Mouse (Mus musculus): ENCODE measurements around the gene Ccdc69.
A peak's percentile ranks its signal among the peaks of the same experiment; 100 is the strongest.
"Not testable (repeated sequence)": the region's sequence is repeated elsewhere in the genome, so short reads cannot be mapped to it uniquely, and the experiment has no call there.

The Ccdc69 gene

DNA sequence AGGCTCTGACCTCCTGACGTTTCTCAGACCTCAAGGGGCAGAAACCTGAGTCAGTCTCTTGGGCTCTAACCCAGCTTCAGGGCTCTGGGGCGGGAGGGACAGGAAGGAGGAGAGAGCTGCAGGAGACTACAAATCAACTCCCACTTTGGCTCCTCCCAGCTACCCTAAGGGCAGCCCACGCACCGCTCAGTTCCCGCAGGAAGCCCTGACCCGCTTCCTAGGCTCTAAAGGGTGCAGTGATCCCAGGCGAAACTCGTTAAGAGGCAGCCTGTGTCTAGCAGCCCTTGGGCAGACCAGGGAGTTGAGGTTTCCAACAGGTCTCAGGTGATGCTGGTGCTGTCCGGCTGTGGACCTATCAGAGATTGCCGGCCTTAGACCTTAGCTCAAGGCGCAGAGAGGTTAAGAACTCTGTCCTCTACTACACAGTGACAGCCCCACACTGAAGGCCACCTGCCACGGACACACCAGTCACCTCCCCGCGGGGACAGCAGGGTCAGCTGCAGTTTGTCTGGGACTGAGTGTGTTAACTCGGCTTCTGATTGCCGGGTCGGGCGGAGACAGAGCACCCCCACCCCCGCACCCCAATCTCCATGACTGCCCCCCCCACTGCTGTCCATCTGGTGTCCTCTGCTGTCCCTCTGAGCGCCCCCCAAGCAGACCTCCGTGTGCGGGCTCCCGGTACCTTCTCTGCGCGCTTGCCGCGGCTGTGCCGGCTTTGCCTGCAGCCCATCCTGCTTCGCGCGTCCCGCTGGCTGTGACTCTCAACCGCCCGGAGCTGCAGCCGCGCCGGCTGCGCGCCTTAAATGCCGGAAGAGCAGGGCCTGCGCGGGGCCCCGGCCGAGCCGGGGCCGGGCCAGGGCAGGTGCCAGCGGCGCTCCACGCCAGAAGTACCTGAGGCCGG is at the start of gene Ccdc69:
Gene Ccdc69 (minus strand): TSS at position 801 of the 901 bp plus-strand sequence.
- DNase-seq (ENCODE audit: low read depth), result peak; percentile 89

DNA sequence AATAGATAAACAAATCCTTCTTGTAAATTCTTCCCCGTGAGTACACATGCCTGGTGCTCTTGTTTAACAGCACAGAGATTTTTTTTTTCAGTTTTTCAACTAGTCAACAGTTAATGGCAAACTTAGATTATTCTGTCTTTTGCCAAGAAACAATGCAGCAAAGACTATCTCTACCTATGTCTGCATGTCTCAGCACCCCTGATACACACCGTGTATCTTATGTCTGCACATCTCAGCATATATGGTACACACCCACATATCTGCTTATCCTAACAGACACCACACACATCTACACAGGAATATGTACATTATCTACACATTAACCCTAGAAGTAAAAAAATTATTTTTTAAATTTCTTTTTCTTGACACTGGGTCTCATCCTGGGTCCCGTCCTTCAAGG is 48.7 kb upstream of the Ccdc69 start:
- no peak for DNase-seq (ENCODE audit: low read depth)

DNA sequence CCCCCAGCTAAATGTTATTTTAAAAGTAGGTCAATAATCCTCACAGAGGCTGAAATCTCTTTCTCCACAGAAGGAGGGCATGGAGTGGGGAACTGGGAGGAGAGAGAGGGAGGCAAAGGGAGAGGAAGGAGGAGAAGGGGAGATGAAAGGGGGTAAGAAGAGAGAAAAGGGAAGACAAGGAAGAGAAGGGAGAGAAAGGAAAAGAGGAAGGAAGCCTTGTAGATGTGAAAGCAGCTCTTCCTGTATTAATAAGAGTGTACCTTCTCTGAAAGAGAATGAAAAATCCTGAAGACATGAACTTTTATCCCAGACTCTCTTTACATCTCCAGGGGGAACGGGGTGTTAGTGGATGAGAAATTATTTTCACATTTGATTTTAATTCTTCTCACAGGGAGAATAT is 43.5 kb upstream of the Ccdc69 start:
- DNase-seq (ENCODE audit: low read depth), result no peak

- DNase-seq (ENCODE audit: low read depth), result peak; percentile 88
These were observed 42.9 kb upstream of the Ccdc69 start for GRCm38 (mm10) chr11:55120821-55121271.

DNA sequence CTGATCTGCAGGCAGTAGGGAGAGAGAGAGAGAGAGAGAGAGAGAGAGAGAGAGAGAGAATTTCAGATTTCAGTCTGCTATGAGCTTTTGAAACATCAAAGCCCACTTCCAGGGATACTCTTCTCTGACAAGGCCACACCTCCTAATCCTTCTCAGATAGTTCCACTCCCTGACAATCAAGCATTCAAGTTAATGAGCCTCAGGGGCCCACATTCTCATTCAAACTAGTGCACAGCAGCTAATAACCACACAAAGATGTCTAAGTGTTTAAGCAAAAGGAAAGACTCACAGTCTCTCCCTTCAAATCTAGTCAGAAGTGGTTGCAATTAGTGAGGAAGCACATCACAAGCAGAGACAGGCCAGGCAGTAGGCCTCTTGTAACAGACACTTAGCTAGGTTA is 42.3 kb upstream of the Ccdc69 start:
- no peak for DNase-seq (ENCODE audit: low read depth)

DNA sequence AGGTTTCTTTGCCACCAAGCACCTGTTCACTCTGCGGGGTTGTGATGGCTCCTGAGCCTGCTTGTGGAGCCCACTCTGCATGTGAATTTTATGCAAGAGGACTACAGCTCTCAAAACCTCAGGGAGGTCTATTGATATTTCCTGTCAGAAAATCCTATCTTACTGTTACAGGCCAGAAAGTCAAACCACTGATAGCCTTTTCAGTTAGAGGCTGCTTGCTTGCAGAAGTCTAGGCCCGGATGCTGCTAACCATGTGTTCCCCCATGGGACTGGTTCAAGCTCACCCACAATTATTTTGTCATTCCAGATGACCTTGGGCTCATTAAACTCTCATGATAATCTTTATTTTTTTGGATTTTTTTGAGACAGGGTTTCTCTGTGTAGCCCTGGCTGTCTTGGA is 39.1 kb upstream of the Ccdc69 start:
- no peak for DNase-seq (ENCODE audit: low read depth)

- no peak for DNase-seq (ENCODE audit: low read depth)
These were observed 38.1 kb upstream of the Ccdc69 start for GRCm38 (mm10) chr11:55116004-55116403.

DNA sequence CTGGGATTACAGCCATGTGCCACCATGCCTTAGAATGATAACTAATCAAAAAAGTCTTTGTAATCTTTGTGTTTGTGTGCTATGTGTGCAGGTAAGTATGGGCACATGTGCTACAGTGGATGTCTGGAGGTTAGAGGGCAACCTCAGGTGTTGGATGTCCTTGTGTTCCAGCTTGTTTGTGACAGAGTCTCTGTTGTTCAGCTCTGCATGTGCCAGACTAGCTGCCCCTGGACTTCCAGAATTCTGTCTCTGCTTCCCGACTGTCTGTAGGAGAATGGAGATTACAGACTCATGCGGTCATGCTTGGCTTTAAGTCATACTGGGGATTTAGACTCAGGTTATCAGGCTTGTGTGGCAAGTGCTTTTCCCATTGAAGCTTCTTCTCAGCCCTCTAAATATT is 36.4 kb upstream of the Ccdc69 start:
- peak; percentile 39 for DNase-seq (ENCODE audit: low read depth)

DNA sequence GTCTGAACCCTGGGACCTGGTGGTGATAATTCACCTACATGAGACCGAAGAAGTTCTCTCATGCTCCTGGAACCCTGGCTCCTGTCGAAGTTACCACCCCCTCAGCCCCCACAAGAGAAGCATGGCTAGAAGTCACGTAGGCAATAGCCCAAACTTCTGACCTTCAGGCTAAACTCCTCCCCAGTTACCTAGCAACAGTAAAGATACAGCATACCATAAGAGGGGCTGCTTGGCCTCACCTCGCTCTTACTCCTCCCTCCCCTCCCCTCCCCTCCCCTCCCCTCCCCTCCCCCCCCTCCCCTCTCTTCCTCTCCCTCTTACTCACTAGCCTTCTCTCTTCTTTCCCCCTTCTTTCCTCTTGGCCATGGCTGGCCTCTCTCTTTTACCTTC is 35.9 kb upstream of the Ccdc69 start:
- DNase-seq (ENCODE audit: low read depth), result not testable (repeated sequence)

- DNase-seq (ENCODE audit: low read depth), result peak; percentile 76
These were observed 35.4 kb upstream of the Ccdc69 start for GRCm38 (mm10) chr11:55113209-55113860.

- DNase-seq (ENCODE audit: low read depth), result no peak
These were observed 32.7 kb upstream of the Ccdc69 start for GRCm38 (mm10) chr11:55110566-55111169.

DNA sequence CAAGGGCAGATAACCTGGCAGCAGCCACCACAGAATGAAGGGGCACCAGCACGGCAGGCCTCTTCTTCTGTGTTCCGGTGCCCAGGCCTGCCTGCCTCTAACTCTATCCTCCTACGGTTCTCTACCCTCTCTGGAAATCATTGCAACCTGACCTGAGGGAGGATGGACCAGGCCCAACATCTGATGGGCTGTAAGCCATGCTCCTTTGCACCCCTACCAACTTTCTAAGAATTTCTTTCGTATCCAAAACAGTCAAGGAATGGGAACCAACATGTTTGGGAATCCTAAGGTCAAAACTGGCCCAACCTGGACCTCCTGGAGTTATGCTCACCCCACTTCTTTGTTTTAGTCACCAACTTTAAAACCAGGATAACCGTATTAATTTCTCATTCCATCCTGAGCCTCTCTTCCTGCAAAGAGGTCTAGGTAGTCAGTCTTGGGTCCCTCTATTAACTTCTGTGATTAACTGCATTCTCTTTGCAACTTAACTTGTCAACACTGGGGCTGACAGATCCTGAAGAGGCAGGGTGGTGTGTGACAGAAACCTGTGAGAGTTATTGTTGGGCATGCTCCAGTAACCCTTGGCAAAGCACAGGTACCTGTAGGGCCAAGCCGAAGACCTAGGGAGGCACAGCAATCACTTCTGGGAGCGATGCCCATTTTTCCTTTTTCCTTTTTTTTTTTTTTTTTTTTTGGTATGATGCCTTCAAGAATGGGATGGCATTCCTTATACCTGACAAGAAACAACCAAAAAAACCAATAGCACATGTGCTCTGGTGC is 31.8 kb upstream of the Ccdc69 start:
- no peak for DNase-seq (ENCODE audit: low read depth)

- DNase-seq (ENCODE audit: low read depth), result no peak
These were observed 28.7 kb upstream of the Ccdc69 start for GRCm38 (mm10) chr11:55106636-55107035.

- DNase-seq (ENCODE audit: low read depth), result no peak
These were observed 27.5 kb upstream of the Ccdc69 start for GRCm38 (mm10) chr11:55105389-55105788.

DNA sequence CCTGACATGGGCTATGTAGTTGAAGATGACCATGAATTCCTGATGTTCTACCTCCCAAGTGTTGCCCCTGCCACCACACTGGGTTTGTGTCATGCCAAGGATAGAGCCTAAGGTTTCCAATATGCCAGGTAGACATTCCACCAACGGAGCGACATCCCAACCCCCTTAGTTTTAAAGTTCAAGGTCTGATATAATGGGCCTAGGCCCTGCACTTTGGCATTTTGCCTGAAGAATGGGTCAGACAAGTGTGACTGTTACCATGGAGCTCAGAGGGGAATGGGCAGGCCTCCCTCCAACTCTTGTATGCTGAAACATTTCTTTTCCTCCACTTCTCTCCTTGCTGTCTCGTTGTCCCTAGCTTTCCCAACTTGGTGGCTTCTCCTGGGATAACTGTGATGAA is 25.3 kb upstream of the Ccdc69 start:
- no peak for DNase-seq (ENCODE audit: low read depth)

GRCm38 (mm10) chr11:55102015-55102414 is 24.1 kb upstream of the Ccdc69 start:
- DNase-seq (ENCODE audit: low read depth), result no peak

GRCm38 (mm10) chr11:55099868-55100267 is 21.9 kb upstream of the Ccdc69 start:
- DNase-seq (ENCODE audit: low read depth), result no peak

DNA sequence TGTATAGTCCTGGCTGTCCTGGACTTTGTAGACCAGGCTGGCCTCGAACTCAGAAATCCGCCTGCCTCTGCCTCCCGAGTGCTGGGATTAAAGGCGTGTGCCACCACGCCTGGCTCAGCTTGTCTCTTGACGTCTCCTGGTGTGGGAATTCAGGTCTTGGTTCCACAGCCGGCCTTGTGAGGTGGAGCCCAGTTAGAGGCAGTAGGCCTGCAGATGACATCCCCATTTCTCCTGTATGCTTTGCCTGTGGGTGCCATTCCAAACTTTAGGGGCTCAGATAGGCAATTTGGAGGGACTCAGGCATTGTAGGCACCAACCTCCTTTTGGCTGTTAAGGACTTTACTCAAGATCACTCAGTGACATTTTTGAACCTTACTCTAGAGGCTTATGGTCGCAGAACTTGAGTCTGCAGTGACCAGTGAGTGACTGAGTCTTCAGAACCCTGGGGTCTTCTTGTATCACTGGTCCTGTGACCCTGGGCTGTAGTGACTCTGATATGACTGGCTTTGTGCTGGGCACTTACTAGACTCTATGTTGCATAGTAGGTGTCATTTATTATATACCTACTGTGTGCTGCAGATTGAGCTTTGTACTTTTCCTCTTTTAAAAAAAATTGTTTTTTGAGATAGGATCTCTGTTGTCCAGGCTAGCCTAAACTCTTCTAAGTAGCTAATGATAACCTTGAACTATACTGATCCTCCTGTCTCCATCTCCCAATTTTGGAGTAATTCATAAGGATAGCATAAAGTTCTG is 21.3 kb upstream of the Ccdc69 start:
- no peak for DNase-seq (ENCODE audit: low read depth)

DNA sequence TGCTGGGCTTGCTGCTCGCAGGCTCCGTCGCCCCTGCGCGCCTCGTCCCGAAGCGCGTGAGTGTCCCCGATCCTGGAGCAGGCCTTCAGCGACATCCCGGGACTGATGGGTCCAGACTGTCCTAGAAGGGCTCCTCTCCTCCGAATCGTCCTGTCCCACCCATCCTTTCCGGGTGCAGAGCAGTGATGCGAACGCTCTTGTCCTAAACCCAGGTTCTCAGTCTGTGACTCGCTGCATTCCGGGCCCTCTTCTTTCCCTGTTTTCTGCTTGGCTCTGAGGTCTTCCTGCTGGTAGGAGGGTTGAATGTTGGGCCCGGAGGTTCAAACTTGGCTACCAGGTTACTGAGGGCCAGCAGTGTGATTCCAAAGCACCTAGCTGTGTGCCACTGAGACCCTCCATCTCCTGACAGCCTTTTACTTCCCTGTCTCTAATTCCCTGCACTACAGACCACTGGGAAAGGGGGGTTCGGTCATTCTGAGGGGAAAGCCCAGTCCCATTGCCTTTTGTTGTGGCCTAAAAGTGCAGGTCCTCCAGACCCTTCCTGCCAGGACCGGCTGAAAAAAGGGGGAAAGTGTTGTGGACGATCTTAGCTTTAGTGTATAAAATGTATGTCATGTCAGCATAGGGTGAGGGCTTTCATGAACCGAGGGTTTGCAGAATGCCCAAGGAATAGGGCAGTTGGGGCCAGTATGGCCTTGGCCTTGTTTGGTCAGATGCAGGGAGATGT is 20.4 kb upstream of the Ccdc69 start:
- peak; percentile 45 for DNase-seq (ENCODE audit: low read depth)

- peak; percentile 99 for DNase-seq (ENCODE audit: low read depth)
These were observed 19.7 kb upstream of the Ccdc69 start, which contains the start of gene Gm2a for GRCm38 (mm10) chr11:55097463-55098188. Gene Gm2a, plus strand, starts transcription at chr11:55098115.

Measured in induced T-regulatory cell, adult 2 months (primary cell).